Mouse (Mus musculus): ENCODE data around the gene Mosmo.

- TF ChIP-seq CTCF (IDR thresholded peaks at IDR 0.05; ENCODE audit: borderline replicate concordance, extremely low read depth, insufficient read depth, insufficient read length) (no peak), POLR2A (IDR thresholded peaks at IDR 0.05; ENCODE audit: borderline replicate concordance, extremely low read depth, insufficient read depth, insufficient read length, poor library complexity, severe bottlenecking) (no peak)
Measured at GRCm38 (mm10) chr7:120671271-120671670, 6.1 kb upstream of the Mosmo start.
